Mouse (Mus musculus) intestine, embryonic 14.5 days (tissue): ENCODE measurements around the gene Fam184b. TPM values are rescaled to one million over a fixed set of nuclear protein-coding genes. Genes with fewer than 3 reads are reported as not detected.

ENCODE experiments used
- ATAC-seq: fragments of 200-750 bp; cut with Nextera tagmentation; replicated peaks from 2 replicates; pipeline ENCODE4 v1.8.0; 2017; ENCODE audit warnings: low read depth, moderate number of reproducible peaks, moderate TSS enrichment, moderate library complexity; ENCODE audit not compliant: low FRiP score, low TSS enrichment
- DNase-seq: peaks from one replicate; pipeline ENCODE4 v3.0.0-alpha.2; 2018; ENCODE audit warnings: low spot score
- H3K27ac ChIP-seq: fragments of 300-500 bp; sonication (generic); 2 replicates; pipeline ENCODE4 v1.5.1; 2014; ENCODE audit warnings: low read depth, mild to moderate bottlenecking, control low read depth
- H3K27me3 ChIP-seq: fragments of 300-500 bp; sonication (generic); replicated peaks from 2 replicates; pipeline ENCODE4 v1.6.1; 2014; ENCODE audit warnings: low read length, control low read depth; ENCODE audit not compliant: control insufficient read depth, insufficient read depth
- H3K36me3 ChIP-seq: fragments of 300-500 bp; sonication (generic); 2 replicates; pipeline ENCODE4 v1.6.1; 2014; ENCODE audit warnings: low read length, control low read depth; ENCODE audit not compliant: control insufficient read depth, insufficient read depth
- H3K4me1 ChIP-seq: fragments of 300-500 bp; sonication (generic); replicated peaks from 2 replicates; pipeline ENCODE4 v1.6.1; 2014; ENCODE audit warnings: low read length, control low read depth, mixed read lengths; ENCODE audit not compliant: control insufficient read depth, insufficient read depth
- H3K4me2 ChIP-seq: fragments of 300-500 bp; sonication (generic); 2 replicates; pipeline ENCODE4 v1.6.1; 2014; ENCODE audit warnings: low read length
- H3K4me3 ChIP-seq: fragments of 300-500 bp; sonication (generic); 2 replicates; pipeline ENCODE4 v1.5.1; 2014; ENCODE audit warnings: low read depth, low read length, control low read depth, mixed read lengths
- H3K9ac ChIP-seq: fragments of 300-500 bp; sonication (generic); 2 replicates; pipeline ENCODE4 v1.6.1; 2014; ENCODE audit warnings: mild to moderate bottlenecking, low read length
- H3K9me3 ChIP-seq: fragments of 300-500 bp; sonication (generic); 2 replicates; pipeline ENCODE4 v1.6.1; 2016; ENCODE audit warnings: low read length, control low read depth; ENCODE audit not compliant: control insufficient read depth
- WGBS: fragments of 180-500 bp; shearing (Covaris S2); extraction: QIAGEN DNeasy Blood & Tissue Kit; methylation state at CpG from one replicate; pipeline ENCODE4 v1.1.7; 2014; 5-methylcytosine and 5-hydroxymethylcytosine counted together
- polyA plus RNA-seq: library from polyadenylated mRNA; unstranded; fragments of >200 nt; fragmentation: Nextera tagmentation; extraction: Ambion mirVana; gene quantifications from 2 replicates; pipeline ENCODE4 v1.2.1, GENCODE M21; 2014

Gene Fam184b
- polyA plus RNA-seq = 5.0 and 5.8 TPM in 2 replicates

DNA sequence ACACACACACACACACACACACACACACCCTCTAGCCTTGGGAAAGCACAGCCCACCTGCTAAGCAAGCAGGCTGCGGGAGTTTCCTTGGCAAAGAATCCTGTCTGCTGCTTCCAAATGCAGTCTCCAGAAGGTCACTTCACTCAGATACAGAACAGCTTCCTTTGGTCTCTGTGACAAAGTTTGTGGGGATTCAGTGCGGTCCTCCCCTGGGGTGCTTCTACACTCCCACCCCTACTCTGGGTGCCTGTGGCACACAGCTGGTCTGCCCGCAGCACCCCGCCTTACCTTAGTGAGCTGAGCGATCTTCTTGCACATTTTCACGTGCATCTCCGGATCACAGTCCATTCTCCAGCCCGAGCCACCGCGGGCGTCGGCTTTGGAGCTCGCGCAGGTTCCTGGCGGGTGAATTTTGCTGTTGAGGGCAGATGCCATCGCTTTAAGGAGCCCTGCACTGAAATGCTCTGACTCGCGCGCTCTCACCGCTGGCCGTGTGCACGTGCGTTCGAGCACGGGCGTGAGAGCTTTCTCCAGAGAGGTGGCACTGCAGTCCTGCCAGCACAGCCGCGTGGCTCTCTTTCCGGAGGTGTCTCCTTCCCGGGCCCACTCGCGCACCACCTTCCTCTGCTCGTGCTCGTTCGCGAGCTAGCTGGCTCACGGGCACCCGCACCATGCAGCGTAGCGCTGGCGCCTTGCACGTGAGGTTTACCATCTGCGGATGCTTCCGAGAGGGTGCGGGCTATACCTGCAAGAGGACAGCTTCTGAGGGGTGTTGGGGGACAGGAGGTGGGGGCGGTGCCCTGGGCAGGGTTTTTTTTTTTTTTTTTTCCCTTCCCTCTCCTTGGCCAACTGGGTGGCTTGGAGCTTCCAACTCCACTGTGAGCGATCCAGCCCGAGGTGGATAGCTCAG is at the start of gene Fam184b:
TSS of gene Fam184b (minus strand) at position 809 of the 909 bp plus-strand sequence.
- H3K9me3 ChIP-seq = no peaks in the 10 kb centered on the region
- peak within 1 kb of the TSS; percentile 65 for H3K4me3 ChIP-seq
- 0 out of 2 replicates have a peak within 1 kb of the TSS, but pooled peaks have one; percentile 22 for H3K27ac ChIP-seq
- peak within 1 kb of the TSS; percentile 61 for H3K9ac ChIP-seq
- H3K4me1 ChIP-seq = 0 out of 2 replicates have a peak, but pooled peaks cover 5% of the 10 kb centered on the region
- no peaks in the 10 kb centered on the region for H3K36me3 ChIP-seq
- peaks cover 24% of the 10 kb centered on the region for H3K27me3 ChIP-seq
- peak within 1 kb of the TSS; percentile 98 for H3K4me2 ChIP-seq
- WGBS = under 1% methylated on average over 48 of the region's 48 CpGs
- DNase-seq = peak; percentile 77
- ATAC-seq = peak; percentile 88

GRCm38 (mm10) chr5:45689152-45689551 is 49.7 kb upstream of the Fam184b start:
- 89% methylated on average over 4 of the region's 4 CpGs for WGBS
- Histone ChIP-seq H3K27me3 (no peaks in the 10 kb centered on the region), H3K9me3 (no peaks in the 10 kb centered on the region), H3K4me3 (no peak overlapping the region), H3K4me1 (no peaks in the 10 kb centered on the region), H3K4me2 (no peak overlapping the region), H3K9ac (no peak overlapping the region), H3K36me3 (peaks cover 55% of the 10 kb centered on the region), H3K27ac (no peak overlapping the region)
- no peak for DNase-seq
- no peak for ATAC-seq

DNA sequence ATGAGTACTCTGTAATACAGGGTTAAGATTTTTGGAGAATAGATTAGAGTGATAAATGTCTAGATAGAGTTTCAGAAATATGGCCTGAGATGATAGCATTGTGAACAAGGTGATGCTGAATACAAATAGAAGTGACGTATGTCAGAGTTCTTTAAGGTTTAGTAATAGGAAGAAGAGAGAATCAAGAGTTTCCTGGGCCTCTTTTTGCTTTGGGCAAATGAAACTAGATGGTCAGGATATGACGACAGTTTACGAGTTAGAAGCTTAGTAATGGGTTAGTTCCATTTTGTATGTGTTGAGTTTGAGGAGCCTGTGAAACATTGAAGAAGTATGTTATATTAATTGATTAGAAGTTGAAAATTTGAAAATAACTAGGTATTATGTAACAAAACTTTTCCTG is 46.8 kb upstream of the Fam184b start:
- Histone ChIP-seq H3K4me3 (no peak overlapping the region), H3K27ac (no peak overlapping the region), H3K4me1 (no peaks in the 10 kb centered on the region), H3K9ac (no peak overlapping the region), H3K36me3 (peaks cover 61% of the 10 kb centered on the region), H3K9me3 (no peaks in the 10 kb centered on the region), H3K27me3 (no peaks in the 10 kb centered on the region), H3K4me2 (no peak overlapping the region)
- ATAC-seq = no peak
- WGBS = 93% methylated on average over 3 of the region's 3 CpGs
- no peak for DNase-seq

- Histone ChIP-seq H3K4me3 (no peak overlapping the region), H3K9ac (no peak overlapping the region), H3K27me3 (no peaks in the 10 kb centered on the region), H3K9me3 (no peaks in the 10 kb centered on the region), H3K4me1 (no peaks in the 10 kb centered on the region), H3K4me2 (no peak overlapping the region), H3K27ac (no peak overlapping the region), H3K36me3 (peaks cover 63% of the 10 kb centered on the region)
- DNase-seq (no peak), ATAC-seq (no peak)
- 95% methylated on average over 2 of the region's 2 CpGs for WGBS
Measured at GRCm38 (mm10) chr5:45685243-45685642, 45.8 kb upstream of the Fam184b start.

DNA sequence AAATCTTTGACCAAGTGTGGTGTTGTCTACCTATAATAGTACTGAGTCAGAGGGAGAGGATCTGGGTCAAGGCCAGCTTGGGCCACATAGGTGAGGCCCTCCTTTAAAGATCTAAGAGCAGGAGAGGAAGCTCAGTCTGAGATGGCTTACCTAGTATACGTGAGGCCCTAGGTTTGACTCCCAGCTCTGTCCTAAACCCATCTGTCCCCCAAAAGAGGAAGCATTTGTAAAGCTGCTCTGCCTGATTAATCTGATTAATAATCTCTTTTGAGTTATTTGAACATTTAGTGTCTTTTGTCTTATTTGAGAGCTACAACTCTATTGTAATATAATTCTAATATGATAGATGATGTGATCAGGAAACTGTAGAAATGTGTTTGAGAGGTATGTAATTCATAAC is 44.0 kb upstream of the Fam184b start:
- Histone ChIP-seq H3K27me3 (no peaks in the 10 kb centered on the region), H3K36me3 (peaks cover 62% of the 10 kb centered on the region), H3K9ac (no peak overlapping the region), H3K4me1 (no peaks in the 10 kb centered on the region), H3K4me3 (no peak overlapping the region), H3K27ac (no peak overlapping the region), H3K4me2 (no peak overlapping the region), H3K9me3 (no peaks in the 10 kb centered on the region)
- 96% methylated on average over 1 of the region's 1 CpGs for WGBS
- DNase-seq = no peak
- ATAC-seq = no peak

DNA sequence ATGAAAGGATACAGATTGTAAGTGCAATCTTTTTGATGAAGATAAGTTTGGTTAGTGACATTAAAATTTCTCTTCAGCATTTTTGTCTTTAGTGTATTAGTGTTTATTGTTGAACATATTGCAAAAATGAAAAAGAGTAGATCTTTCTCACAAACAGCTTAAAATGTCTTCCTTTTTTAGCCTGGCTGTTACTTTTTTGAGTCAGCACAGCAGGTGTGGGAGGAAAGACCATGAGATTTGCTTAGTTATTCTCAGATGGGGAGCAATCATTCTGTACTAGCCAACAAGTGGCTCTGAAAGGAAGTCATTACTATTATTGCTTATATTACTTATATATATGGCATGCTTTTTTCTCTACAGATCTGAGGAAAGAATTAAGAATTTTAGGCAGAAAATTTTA is 40.5 kb upstream of the Fam184b start:
- Histone ChIP-seq H3K4me1 (no peaks in the 10 kb centered on the region), H3K27me3 (no peaks in the 10 kb centered on the region), H3K4me2 (no peak overlapping the region), H3K9me3 (no peaks in the 10 kb centered on the region), H3K9ac (no peak overlapping the region), H3K4me3 (no peak overlapping the region), H3K36me3 (peaks cover 70% of the 10 kb centered on the region), H3K27ac (no peak overlapping the region)
- DNase-seq (no peak), ATAC-seq (no peak)

DNA sequence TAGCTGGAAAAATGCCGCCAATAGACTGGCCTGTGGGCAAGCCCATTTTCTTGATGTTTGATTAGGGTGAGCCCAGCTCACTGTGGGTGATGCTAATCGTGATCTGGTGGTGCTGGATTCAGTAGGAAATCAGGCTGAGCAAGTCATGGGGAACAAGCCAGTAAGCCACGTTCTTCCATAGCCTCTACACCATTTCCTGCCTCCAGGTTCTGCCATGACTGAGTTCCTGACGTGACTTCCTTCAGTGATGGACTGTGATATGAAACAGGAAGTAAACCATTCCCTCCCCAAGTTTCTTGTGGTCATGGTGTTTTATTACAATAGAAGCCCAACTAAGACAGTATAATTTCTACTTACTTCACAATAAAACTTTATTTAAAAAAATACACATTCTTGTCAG is 38.2 kb upstream of the Fam184b start:
- DNase-seq = no peak
- Histone ChIP-seq H3K9ac (no peak overlapping the region), H3K36me3 (peaks cover 67% of the 10 kb centered on the region), H3K4me2 (no peak overlapping the region), H3K27ac (no peak overlapping the region), H3K9me3 (no peaks in the 10 kb centered on the region), H3K4me1 (no peaks in the 10 kb centered on the region), H3K27me3 (no peaks in the 10 kb centered on the region), H3K4me3 (no peak overlapping the region)
- WGBS = 82% methylated on average over 4 of the region's 4 CpGs
- no peak for ATAC-seq

GRCm38 (mm10) chr5:45675032-45675431 is 35.6 kb upstream of the Fam184b start:
- H3K36me3 ChIP-seq = peaks cover 58% of the 10 kb centered on the region
- peaks cover 5% of the 10 kb centered on the region; the same call in 1 of the 2 replicates for H3K4me1 ChIP-seq
- DNase-seq (no peak), ATAC-seq (no peak)
- no peaks in the 10 kb centered on the region for H3K27me3 ChIP-seq
- H3K4me3 ChIP-seq = no peak overlapping the region
- H3K4me2 ChIP-seq = no peak overlapping the region
- H3K9me3 ChIP-seq = no peaks in the 10 kb centered on the region
- 97% methylated on average over 1 of the region's 1 CpGs for WGBS
- H3K9ac ChIP-seq = no peak overlapping the region
- H3K27ac ChIP-seq = no peak overlapping the region
